Mouse (Mus musculus): Measurements from ENCODE around the gene Mbd3.

GRCm38 (mm10) chr10:80384115-80384639, 15.2 kb downstream of the Mbd3 start:
- TF ChIP-seq CTCF (IDR thresholded peaks at IDR 0.05; ENCODE audit: borderline replicate concordance, insufficient read depth, low read depth, low read length) (no peak), POLR2A (IDR thresholded peaks at IDR 0.05; ENCODE audit: borderline replicate concordance, insufficient read depth, low read length) (no peak)
